Mouse (Mus musculus): ENCODE results near the gene Col9a3.

GRCm38 (mm10) chr2:180563296-180563695, 34.3 kb upstream of the Col9a3 start:
- TF ChIP-seq POLR2A (IDR thresholded peaks at IDR 0.05; ENCODE audit: low read depth, low read length) (no peak), CTCF (IDR thresholded peaks at IDR 0.05; ENCODE audit: borderline replicate concordance, insufficient read depth, low read length) (no peak)

Data from embryonic fibroblast, embryonic 13.5 days (primary cell).